Mouse (Mus musculus) layer of hippocampus, postnatal 14 days (tissue): ENCODE data around the gene Aaas. TPM values are rescaled to one million over a fixed set of nuclear protein-coding genes. Genes with fewer than 3 reads are reported as not detected.

Experiments used
- DNase-seq, 2 experiments: peaks; one replicate each; pipeline ENCODE4 v3.0.0; 2021 to 2022; ENCODE audit warnings: low spot score in 2 of 2, mixed read lengths in 1 of 2
- long read RNA-seq, 2 experiments: library from polyadenylated mRNA; stranded (forward); transcript quantifications; one replicate each; pipeline ENCODE4 v2.0.0; 2021
- total RNA-seq, 2 experiments: library from RNA; stranded (reverse); gene quantifications; 2 replicates each; pipeline ENCODE4 v1.2.3; 2021

The Aaas gene
- total RNA-seq: 10 to 100 TPM; 25.5 to 27.7 TPM
- long read RNA-seq, experiment 1, transcript Aaas-201 (16 exons, 1,811 nt): major isoform, 19 of 20 reads
- long read RNA-seq, experiment 1, partial matches to known transcripts: 1 of 20 reads
- long read RNA-seq, experiment 1, other reads (novel, unspliced or antisense): 0 of 20 reads
- long read RNA-seq, experiment 2, transcript Aaas-201 (16 exons, 1,811 nt): major isoform, 9 of 13 reads
- long read RNA-seq, experiment 2, partial matches to known transcripts: 3 of 13 reads
- long read RNA-seq, experiment 2, other reads (novel, unspliced or antisense): 1 of 13 reads

DNA sequence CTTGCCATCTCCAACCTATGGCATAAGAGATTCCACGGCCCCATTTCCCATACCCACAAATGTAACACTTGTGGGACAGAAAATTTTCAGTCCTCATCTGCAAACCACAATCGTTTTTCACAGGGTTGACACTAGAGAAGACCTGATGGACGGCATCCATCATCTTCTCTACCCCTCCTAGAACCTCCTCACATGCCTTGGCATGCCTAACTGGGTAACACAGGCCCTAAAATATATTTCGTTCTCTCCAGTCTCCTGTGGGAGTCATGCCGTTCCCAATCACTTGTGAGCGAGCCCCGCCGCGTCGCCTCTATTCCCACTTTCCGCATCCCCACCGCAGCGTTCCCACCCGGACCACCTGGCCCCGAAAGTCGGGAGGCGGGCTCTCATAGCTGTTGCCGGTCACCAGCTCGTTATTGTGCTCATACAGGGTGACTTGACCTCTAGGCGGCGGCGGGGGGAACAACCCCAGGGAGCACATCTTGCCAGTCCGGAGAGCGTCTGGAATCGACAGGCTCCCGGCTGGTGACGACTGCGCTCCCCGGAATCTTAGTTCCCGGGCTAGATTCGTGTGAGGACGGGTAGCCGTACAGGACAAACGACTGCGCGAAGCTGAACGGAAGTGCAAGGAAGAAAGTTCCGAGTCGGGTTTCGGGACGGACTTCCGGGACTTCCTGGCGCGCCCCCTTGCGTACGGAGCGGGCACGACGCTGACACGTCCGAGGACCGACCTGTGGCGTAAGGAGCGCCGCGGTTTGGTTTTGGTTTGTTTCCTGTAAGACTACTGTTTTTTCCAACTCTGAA, at the start of gene Aaas:
Gene Aaas (minus strand): TSS at position 634 of the 804 bp plus-strand sequence.
- peak; percentile 93 to 95 for DNase-seq

- peak; percentile 36 to 64 for DNase-seq
Observed at GRCm38 (mm10) chr15:102399229-102400221, 49.0 kb upstream of the Aaas start.

GRCm38 (mm10) chr15:102398629-102399028, 48.1 kb upstream of the Aaas start:
- no peak for DNase-seq

DNA sequence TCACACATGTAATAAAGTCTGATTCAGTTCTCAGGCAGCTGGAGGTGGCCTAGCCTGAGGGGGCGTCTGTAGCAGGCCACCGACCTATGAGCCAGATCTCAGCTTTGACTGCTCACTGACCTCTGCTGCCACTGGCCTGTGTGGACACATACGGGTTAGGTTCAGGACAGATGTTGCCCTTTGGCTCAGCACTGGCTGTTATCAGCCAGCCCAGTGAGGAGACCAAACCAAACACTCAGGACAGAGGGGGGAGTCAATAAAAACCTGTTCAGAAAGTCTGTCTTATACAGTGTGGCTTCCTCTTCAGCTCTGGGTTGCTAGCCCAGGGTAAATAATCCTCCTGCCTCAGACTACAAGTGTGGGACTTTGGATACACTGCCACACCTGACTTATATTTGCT, 44.5 kb upstream of the Aaas start:
- DNase-seq: no peak

GRCm38 (mm10) chr15:102393584-102394014, 43.0 kb upstream of the Aaas start:
- no peak for DNase-seq

DNA sequence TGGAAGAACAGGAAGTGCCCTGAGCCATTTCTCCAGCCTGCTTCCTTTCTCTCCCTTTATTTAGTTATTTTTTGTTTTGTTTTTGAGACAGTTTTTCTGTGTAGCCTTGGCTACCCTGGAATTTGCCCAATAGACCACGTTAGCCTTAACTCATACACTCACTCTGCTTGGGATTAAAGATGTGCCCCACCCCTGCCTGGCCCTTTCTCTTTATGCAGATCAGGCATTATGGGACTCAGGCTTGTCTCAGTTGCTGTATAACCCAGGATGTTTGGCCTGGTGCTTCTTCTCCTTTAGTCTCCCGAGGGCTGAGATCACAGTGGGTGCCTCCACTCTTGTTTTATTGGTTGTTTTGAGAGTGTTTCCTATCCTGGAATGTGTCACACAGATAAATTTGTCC, 41.9 kb upstream of the Aaas start:
- no peak for DNase-seq

DNA sequence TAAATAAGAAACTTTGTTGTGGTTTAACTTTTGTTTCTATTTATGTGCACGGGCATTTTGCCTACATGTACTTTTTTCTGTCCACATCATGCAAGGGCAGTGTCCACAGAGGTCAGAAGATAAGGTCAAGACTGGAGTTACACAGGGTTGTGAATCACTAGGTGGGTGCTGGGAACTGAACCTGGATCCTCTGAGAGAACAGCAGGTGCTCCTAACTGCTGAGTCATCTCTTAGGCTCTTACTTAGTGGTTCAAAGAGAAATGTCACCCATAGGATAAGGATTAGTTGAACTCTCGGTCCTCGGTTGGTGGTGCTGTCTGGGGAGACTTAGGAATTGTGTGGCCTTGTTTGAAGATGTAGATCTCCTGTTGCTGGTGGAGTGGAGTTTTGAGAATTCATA, 38.4 kb upstream of the Aaas start:
- no peak for DNase-seq

DNA sequence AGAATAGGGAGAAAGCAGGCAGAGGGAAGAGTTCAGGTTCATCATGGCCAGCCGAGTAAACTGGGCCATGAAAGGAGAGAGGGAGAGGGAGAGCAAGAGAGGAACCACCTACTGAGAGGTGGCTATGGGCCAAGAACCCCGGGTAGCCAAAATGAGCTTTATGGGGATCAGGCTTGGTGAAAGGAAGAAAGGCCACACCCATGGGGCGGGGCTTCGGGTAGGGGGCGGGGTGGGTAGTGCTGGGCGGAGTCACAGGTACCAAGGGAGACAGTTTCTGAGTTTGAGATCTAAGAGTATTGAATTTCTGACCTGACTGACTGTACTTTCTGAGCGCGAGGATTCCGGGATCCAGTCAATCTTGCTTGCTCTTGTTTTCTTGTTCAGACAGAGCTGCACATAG, 36.1 kb upstream of the Aaas start:
- DNase-seq: no peak

- DNase-seq: no peak
Observed at GRCm38 (mm10) chr15:102383671-102384070, 33.1 kb upstream of the Aaas start.

GRCm38 (mm10) chr15:102381575-102381974, 31.0 kb upstream of the Aaas start:
- peak; percentile 72 to 86 for DNase-seq

GRCm38 (mm10) chr15:102377810-102378262, 27.3 kb upstream of the Aaas start:
- no peak for DNase-seq

- peak; percentile 63 to 67 for DNase-seq
Observed at GRCm38 (mm10) chr15:102377163-102377543, 26.6 kb upstream of the Aaas start.

DNA sequence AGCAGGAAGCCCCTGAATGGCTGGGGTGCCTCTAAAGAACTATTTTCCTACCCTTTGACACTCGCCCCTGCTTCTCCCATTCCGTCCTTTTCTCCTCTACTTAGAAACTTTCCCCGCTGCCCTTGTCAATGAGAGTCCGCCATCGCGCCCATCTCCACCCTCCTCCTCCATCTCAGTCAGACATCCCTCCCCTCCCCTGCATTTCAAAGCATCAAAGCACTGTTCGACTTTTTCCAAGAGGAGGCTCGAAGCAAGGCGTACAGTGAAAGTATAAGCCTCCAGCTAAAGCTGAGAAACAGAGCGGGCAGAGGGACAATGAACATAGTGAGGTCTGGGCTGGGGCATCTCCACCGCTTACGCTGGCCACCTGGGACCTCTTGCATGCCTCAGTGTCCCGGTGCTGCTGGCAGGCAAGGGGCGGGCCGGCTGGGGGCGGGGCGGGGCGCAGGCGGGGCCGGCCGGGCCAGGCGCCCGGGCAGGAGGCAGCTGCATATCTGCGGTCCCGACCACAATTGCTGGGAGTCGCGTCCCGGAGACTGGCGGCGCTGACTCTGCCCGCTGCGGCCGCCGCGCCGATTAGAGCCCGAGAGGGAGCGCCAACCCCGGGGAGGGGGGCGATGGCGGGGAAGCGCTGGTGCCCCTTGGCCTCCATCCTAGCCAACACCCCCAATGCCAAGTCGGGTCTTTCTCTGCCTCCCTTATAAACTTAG, 26.0 kb upstream of the Aaas start:
- peak in 1 of 2 experiments; percentile 40 for DNase-seq

- DNase-seq: no peak
Observed at GRCm38 (mm10) chr15:102370727-102371126, 20.2 kb upstream of the Aaas start.

GRCm38 (mm10) chr15:102369972-102370371, 19.4 kb upstream of the Aaas start:
- DNase-seq: no peak

GRCm38 (mm10) chr15:102366733-102367344, 16.3 kb upstream of the Aaas start, which contains the start of gene Sp7:
Gene Sp7, minus strand, starts transcription at chr15:102367182.
- DNase-seq: no peak

- no peak for DNase-seq
Observed at GRCm38 (mm10) chr15:102366238-102366637, 15.7 kb upstream of the Aaas start.

GRCm38 (mm10) chr15:102364678-102365077, 14.1 kb upstream of the Aaas start:
- DNase-seq: no peak

GRCm38 (mm10) chr15:102362648-102363047, 12.1 kb upstream of the Aaas start:
- no peak for DNase-seq

- DNase-seq: no peak
Observed at GRCm38 (mm10) chr15:102358834-102359233, 8.3 kb upstream of the Aaas start.
